Mouse (Mus musculus) CD4-positive, CD25-positive, alpha-beta regulatory T cell, adult 2 months (primary cell): ENCODE data around the gene Adgrl1.
"Not testable (repeated sequence)": the region's sequence is repeated elsewhere in the genome, so short reads cannot be mapped to it uniquely, and the experiment has no call there.

Experiments
- DNase-seq: peaks from one replicate; pipeline ENCODE4 v3.0.0-alpha.2; 2012; ENCODE audit warnings: low read depth, low spot score

Gene Adgrl1

DNA sequence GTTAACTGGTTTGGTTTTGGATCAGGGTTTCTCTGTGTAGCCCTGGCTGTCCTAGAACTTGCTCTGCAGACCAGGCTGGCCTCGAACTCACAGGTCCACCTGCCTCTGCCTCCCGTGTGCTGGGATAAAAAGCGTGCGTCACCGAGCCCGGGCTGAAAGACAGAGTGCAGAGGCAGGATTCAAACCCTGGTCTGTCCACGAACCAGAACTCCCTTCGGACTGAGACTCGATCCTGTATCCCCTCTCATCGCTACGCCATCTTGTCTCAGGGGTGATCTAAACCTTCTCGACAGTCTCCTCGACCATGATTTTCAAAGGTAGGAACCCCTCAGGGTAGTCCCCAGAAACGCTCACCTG is 54.8 kb downstream of the Adgrl1 start:
- no peak for DNase-seq

DNA sequence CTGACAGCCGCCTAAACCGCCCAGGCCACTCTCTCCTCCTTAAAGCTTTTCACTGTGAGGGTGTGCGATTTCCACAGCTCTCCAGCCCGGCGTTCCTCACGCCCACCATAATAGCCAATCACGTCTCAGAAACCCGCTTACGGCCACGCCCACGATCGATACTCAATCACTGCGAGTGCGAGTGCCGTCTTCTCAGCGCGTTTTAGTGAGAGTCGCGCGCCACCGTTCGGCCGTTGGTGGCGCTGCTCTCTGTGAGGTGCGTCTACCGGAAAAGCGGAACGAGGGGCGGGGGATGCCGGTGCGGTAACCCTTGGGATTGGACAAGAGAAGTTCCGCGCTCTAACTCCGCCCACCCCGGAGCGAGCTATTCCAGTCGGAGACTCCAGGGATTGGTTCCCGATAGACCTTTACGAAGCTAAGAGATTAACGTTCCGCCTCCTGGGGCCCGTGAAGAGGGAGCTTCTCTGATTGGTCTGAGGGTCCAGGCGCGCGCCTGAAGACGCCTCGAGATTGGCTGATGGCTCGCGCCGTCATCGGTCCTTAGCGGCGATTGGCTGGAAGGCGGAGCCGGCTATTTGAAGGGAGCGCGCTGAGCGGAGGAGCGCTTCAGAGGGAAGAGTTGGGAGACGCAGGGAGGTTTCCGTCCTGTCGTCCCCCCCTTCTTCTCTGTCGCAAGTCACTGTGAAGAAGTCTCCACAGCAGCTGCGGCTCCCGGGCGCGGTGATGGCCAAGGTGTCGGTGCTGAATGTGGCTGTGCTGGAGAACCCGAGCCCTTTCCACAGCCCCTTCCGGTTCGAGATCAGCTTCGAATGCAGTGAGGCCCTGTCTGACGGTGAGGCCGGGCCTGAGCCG is 55.4 kb downstream of the Adgrl1 start, which contains the start of the genes Gm10644 and Asf1b:
Gm10644 (minus strand) TSS at position 100 of the 852 bp plus-strand sequence.
Asf1b (plus strand) TSS at position 402 of the 852 bp plus-strand sequence.
- DNase-seq: peak; percentile 99

DNA sequence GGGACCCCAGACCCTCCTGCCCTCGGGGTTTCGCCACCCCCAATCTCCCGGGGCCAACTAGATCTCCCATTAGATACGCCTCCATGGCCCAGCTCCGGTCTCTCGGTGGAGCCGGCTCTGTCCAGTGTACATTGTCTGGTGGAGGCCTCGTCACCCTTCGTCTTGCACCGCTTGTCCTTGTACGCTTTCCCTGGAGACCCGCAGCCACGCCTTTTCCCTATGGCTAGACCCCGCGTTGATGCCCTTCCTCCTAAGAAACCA is 56.0 kb downstream of the Adgrl1 start:
- DNase-seq: no peak

DNA sequence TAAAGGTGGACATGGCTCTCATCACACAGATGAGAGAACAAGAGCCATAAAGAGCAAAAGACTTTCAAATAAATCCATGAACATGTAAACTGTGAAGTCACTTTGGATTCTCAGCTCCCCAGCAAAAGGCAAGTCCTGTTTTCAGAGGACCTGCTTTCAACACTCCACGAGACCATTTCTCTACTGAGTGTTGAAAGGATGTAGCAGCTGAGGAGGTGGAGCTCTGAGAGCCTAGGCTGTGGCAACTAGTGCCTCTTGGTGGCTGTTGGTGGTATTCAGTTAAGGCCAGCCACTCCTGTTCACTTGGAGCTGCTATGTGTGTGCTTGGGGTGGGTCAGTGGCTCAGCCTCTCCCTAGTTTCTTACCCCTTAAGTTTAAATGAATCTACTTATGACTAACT is 56.9 kb downstream of the Adgrl1 start:
- peak; percentile 69 for DNase-seq

DNA sequence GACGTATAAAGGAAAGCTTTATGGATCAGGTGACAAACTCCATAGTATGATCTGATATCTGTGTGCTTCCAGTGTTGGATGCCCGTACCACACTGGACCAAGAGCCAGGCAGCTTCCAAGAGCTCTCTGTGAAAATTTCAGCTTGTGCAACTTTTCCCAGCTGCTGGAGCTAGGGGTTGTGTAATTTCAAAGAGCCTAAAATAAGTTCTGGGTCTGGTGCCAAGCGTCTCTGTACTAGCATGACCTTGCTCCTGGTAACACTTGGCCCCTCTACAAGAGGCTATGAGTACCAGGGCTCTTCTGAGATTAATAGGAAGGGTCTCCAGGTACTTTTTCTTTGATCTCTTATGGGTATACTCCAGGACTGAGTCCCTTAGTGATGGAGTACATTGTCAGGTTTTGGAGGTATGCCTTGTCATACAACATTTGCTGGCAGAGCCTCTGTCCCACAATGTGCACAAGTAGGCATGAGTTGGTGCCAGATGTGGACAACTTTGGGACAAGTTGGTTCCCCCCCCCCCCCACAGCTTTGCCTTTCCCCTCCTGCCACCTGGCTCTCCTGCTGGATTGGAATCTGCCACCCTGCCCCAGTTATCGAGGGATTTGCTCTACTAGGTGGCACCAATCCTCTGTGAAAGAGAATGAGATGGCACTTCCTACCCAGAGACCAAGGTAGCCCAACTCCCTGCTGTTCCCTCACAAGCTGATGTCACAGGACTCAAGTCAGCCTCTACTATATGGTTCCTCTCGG is 64.3 kb downstream of the Adgrl1 start:
- no peak for DNase-seq

DNA sequence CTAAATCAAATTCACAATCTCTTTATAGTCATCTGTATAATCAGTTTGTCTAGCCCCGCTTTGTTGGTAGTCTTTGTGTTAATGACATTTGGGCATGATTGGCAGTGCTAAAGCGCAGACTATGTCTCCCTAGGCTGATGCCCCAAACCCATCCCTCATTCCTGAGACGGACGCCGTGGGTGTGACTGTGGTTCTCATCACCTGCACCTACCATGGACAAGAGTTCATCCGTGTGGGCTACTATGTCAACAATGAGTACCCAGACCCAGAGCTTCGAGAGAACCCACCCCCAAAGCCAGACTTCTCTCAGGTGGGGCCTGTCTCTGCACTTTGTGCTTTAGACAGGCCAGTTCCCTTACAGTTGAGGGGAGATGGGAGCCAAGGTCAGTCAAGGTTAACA is 67.8 kb downstream of the Adgrl1 start:
- DNase-seq: no peak

DNA sequence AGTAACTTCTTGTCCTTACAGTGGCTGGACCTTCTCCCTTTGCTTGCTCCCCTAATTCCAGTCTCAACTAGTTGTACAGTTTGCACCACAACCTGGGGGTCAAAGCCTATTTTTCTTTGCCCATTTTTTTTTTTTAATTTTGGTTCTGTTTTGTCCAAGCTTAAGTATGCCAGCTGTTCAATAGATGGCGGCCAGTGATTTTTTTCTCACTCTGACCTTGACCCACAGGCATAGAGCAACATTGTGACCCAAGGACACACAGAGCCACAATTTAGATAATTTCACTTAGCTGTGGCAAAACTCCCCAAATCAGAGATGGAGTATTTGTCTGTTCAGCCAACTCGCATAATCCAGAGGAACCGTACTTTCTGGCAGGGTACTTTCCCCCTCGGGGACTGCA is 71.2 kb downstream of the Adgrl1 start:
- no peak for DNase-seq

DNA sequence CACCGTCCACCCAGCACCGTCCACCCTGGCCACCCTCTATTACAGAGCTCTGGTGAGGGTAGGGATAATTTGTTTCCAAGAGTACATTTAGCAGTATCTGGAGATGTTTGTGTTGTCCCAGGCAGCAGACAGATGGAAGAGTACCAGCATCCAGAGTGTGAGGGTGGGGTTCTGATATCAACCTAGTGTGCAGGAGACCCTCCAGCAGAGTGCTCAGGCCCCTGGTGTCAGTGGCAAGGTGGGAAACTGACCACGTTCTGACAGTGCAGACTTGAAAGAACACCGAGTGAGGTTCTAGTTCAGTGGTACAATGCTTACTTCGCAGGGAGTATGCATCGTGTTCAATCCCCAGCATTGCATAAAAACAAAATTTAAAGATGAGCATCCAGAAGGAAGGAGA is 71.8 kb downstream of the Adgrl1 start:
- peak; percentile 11 for DNase-seq

DNA sequence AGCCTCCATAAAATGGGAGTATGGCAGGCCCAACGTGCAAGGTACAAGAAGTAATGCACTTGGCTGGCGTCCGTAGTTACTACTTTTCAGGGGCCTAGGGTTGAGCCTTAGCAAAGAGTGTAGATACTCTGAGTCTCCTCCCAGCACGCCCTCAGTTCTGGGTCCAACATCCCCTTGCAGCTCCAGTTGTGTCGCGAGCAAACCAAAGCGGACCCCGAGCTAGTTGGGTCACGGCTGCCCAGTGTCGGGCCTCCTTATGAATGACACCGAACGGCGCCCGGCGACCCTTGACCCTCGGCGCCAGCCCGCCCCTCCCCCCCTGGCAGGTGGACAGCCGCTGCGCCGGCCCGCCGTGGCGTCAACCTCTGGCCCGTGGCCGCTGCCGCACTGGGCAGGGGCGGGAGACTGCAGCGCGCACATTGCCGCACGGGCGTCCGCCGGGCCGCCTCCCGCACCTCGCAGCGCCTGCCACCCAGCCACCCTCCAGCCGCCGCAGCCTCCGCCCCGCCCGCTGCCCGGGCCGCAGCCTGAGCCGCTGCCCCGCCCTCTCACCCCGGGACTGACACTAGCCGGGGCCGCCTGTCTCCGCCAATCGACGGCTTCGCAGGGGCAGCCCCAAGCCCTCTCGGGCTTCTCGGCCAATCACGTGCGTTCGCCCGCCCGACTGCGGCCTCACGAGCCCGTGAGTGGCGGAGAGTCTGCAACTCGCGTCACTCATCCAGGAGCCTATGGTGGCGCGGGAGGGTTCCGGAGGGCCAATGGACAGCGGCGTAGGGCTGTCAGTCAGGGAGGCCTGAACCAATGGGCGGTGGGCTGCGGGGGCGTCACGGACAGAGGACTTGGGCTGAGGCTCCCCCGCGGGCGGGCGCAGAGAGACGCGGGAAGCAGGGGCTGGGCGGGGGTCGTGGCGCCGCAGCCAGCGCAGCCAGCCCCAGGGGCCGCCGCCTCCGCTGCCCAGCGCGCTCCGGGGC is 72.5 kb downstream of the Adgrl1 start, which contains the start of gene Prkaca:
Prkaca (plus strand) TSS at position 844 of the 971 bp plus-strand sequence.
- peak; percentile 98 for DNase-seq

DNA sequence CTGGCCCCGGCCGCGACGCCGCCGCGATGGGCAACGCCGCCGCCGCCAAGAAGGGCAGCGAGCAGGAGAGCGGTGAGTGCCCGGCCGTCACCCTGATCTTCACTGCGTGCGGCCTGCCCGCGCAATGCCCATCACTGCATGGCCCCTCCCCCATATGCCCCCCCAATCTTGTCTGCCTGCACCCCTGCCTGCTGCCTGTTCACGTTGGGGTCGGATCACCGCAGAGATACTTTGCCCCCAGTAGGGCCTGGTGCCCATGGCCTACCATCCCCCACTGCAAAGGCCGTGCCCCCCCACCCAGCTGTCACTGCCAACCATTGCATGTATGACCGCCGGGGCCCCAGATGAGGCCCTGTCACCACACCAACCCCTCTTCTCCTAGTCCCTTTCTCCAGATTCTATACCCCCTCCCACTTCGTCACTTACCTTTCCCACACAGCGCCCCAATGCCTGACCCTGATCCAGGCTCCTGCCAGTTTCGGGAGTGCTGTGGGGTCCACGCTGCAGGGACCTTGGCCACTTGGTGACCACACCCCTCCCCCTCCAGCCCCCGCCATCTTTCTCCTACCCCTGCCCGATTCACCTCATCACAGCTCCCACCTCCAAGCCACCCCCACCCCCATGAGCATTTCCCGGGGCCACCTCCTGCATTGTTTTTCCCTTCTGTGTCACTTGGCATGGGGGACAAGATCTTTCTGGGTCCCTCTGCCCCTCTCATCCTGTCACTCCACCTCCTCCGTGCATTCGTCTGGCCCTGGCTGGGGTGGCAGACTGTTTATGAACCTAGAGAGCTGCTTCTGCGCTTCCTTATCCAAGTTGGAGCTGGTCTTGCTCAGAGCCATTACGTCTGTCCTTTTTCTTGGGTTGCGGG is 73.5 kb downstream of the Adgrl1 start:
- DNase-seq: peak; percentile 51

DNA sequence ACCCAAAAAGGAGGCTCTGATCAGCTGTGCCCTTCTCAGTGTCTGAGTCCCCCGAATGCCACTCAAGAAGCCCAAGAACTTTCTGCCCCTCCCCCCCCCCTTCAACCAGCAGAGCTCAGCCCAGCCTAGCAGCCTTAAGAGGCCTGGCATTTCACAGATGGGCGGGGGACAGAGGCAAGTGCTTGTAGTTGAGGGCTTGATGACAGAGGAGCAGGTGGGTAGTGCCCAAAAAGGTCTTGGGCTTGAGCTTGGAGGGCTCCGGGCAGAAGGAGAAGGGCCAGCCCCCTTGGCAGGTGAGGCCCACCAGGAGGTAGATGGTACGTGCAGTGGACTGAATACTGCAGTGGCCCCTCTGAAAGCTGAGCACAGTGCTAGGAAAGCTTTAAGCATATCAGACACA is 74.6 kb downstream of the Adgrl1 start:
- DNase-seq: no peak

DNA sequence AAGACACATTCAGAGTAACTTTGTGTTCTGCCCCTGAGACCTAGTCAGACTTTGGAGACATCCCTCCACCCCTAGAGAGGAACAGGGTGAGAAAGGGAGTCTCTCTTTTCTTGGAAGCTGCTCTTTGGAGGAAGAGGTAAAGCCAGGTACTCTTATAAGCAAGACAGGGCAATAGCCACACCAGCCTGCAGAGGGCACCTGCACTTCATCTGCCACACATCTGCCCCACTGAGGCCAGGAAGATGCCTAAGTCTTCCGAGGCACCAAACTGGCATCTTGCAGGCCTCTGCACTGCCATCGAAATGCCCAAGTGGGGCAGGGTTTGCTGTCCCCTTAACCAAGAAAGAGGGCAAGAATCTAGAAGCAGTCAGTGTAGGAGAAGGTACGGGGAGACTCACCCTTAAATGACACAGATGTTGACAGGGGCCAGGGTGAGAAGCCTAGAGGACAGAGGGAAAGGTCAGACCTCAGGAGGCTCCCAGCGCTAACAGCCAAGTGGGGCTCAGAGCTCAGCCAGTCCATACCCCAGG is 76.3 kb downstream of the Adgrl1 start:
- peak; percentile 77 for DNase-seq

DNA sequence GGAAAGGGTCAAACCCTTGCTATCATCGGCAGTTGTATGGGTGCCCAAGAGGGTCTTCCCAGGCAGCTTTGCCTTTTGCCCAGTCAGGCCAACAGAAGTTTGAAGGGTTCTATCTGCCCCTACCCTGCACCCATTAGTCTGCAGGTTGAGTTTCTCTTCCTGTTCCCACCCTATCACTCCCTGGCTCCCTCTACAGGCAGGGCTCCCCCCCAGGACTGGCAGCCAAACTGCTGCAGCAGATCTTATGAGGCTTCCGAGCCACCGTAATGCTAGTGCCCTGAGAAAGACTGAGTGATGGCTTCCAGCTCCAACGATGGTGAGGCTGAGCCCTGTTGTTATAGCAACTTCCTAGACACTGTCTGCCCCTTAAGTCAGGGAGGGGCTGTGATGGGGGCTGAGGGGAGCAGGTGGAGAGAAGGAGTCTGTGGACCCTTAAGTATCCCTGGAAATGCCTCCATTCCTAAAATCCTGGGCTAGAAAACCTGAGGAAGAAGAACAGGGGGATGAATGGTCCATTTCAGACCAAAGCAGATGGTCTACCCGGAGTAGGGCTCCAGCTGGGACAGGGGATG is 77.0 kb downstream of the Adgrl1 start:
- peak; percentile 46 for DNase-seq

DNA sequence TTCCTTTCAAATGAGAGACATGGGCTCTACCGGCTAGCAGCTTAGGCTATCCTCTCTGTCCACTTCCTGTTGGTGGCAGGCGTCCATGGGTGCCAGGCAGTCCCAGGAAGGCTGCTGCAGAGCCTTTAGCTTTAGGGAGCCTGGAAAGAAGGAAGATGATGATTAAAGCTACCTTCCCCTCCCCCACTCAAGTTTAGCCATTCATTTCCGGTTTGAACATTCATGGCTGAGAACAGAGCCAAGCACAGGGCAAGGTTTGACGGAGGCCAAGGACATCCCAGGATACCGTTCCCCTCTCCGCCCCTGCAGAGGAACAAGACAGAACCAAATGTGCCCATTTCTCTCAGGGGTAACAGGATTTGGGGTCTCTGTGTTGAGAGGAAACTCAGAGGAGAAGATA is 77.7 kb downstream of the Adgrl1 start:
- no peak for DNase-seq

DNA sequence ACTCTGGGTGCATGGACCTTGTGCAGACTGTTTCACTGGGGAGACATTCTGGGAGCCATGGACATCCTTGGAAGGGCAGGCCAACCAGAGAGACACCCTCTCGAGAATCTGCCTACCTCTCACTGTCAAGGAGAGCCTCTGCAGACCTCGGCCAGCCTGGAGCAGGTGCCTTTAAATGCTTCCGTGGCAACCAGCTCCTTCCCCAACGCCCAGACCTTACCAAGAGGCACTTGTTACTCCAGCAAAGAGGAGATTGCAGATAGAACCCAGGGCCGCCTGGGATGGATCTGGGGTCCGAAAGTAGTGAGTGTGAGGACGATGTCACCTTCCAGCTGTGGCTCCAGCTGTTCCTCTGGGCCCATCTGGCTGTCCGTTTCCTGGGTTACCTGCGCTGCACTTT is 78.3 kb downstream of the Adgrl1 start:
- no peak for DNase-seq

DNA sequence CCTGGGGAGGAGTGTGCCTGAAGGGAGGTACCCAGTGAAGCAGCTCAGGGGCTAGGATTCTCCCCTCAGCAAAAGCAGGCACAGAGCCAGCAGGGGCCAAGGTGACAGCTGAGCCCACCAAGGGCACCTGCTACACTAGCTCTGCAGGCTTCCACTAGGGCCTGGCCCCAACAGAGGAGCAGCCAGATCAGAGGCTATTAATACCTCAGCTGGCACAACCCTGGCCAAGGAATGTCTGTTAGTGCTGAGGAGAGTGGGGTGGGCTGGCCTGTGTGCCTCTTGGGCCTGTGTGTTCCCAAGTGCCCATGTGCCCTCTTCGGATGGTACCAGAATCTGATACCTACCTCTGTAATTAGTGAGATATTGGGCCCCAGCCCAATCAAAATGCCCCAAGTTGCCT is 80.3 kb downstream of the Adgrl1 start:
- no peak for DNase-seq

DNA sequence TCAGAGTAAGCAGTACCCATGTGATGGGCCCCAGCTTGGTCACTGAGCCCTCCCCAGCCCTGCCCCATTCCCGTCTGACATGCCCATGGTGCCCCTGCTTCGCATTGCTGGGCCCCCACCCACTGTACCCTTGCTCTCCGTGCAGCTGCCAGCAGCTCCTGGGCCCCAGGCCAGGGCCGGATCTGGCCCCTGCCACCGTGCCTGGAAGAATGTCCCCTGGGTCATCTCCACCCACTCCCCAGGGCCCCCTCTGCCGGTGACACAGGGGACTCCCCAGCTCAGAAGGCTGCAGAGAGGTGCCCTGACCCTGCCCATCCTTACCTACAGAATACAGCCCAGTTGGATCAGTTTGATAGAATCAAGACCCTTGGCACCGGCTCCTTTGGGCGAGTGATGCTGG is 80.9 kb downstream of the Adgrl1 start:
- DNase-seq: no peak

DNA sequence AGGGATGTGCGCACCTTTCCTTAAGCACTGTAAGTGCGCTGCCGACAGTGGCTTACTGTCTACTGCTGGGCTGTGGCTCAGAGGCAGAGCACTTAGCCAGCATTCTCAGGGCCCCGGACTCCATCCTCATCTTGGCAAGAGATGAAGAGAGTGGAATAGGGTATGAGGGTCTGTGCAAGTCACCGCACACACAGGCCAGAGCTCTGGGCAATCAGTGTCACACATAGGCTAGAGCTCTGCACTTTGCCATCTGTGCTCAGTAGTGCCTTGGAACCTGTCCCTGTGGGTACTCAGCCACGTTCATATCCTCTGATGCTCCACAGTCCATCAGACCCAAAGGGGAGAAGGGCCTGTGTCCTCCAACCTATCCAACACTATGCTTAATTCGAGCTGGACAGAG is 81.6 kb downstream of the Adgrl1 start:
- DNase-seq: no peak

DNA sequence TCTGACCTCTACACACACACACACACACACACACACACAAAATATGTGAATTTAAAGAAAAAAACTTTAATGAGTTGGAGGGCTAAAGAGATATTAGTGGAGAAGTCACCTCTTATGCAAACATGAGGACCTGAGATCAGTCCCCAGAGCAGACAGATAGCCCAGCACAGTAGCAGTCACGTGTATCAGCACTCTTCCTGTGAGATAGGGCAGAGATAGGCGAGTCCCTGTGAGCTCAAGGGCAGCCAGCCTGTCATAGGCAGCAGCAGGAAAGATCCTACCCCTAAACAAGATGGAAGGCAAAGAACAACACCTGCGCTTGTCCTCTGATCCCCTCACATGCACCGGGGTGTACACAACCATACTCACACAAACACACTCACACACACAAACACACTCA is 82.5 kb downstream of the Adgrl1 start:
- no peak for DNase-seq

DNA sequence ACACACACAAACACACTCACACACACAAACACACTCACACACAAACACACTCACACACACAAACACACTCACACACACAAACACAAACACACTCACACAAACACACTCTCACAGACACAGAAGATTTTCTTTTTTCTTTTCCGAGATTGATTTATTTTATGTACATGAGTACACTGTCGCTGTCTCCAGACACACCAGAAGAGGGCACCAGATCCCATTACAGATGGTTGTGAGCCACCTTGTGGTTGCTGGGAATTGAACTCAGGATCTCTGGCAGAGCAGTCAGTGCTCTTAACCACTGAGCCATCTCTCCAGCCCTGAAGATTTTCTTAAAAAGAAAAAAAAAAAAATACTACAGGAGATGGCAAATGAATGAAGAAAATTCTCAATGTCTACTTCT is 83.3 kb downstream of the Adgrl1 start:
- DNase-seq: not testable (repeated sequence)
